Mouse (Mus musculus) cortical plate, adult 2 months (tissue): ENCODE measurements at regions not wholly inside any gene's neighbourhood (a gene's known extent, or its start where the extent isn't known, plus 50 kb on each side); places are given as distances from the start of the nearest gene placed in this dataset.

Experiments
- CTCF ChIP-seq: fragments of 200-500 bp; IDR thresholded peaks from 2 replicates; pipeline ENCODE4 v1.5.1; 2011; ENCODE audit warnings: mild to moderate bottlenecking, control low read depth, low read length; ENCODE audit not compliant: insufficient read depth; ENCODE audit errors: extremely low read depth
- POLR2A ChIP-seq: fragments of 200-500 bp; IDR thresholded peaks from 2 replicates; pipeline ENCODE4 v1.6.1; 2011; ENCODE audit warnings: mild to moderate bottlenecking, low read length, control low read depth; ENCODE audit not compliant: insufficient read depth; ENCODE audit errors: extremely low read depth

GRCm38 (mm10) chr2:172673081-172673480 lies 123.7 kb downstream of the Tfap2c start:
- TF ChIP-seq CTCF (no peak), POLR2A (no peak)
